Mouse (Mus musculus) urinary bladder, postnatal 25 days (tissue): Measurements from ENCODE around the gene Anks1b.

Experiments
- DNase-seq: peaks from one replicate; pipeline ENCODE4 v3.0.0; 2022; ENCODE audit warnings: low spot score

Gene Anks1b

GRCm38 (mm10) chr10:90863881-90864598 lies 990.7 kb downstream of the Anks1b start:
- DNase-seq, result no peak

DNA sequence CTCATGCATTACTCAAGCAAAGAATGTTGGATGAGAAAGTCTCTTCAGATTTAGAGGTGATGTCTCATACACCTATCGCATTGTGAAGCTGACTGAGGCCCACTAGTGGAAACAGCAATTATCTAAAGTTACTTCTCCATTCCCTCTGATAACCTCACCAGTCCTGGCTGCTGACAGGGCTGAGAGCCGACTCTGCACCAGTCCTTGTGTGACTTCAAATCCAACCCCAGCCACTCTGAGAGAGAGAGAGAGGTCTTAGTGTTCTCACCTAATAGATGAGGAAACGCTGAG lies 991.2 kb downstream of the Anks1b start:
- no peak for DNase-seq

DNA sequence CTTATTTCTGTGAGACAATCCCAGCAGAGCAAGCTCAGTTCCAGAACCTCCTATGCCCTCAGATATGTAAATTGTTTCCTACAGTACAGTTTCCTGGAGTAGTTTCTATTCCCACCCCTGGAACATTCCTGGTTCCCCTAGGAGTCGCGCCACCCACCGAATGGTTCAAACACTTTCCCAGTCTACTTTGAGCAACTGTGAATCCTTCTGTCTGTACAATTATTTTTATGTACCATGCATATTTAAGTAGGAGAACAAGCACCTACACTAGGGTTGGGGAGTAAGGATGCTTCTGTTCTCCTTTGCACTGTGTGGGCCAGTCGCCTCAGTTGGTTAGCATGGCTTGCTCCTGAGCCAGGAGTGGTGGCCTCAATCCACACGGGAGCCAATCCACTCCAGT lies 999.9 kb downstream of the Anks1b start:
- DNase-seq, result no peak

DNA sequence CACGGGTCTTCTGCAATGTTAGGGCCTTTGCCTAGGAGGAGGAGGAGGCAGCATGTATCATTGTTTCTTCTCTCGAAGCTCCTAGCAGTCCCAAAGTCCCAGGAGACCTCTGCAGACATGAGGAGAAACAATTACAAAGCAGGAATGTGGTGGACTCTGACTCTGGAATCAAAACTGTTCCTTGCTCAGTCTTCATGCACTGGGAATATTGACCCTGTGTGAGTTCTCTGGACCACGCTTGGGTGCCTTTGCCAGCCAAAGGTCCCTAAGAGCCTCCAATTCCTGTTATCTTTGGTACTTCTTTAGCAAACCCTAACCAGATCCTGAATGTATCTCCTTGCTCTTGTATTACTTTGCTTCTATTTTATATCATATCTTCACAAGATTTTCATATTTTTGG lies 1000.9 kb downstream of the Anks1b start:
- no peak for DNase-seq

- DNase-seq, result no peak
Observed at GRCm38 (mm10) chr10:90880854-90881560, 1007.7 kb downstream of the Anks1b start.

- no peak for DNase-seq
Observed at GRCm38 (mm10) chr10:90889566-90889965, 1016.3 kb downstream of the Anks1b start.

- DNase-seq, result no peak
Observed at GRCm38 (mm10) chr10:90892728-90893127, 1019.4 kb downstream of the Anks1b start.

GRCm38 (mm10) chr10:90897894-90898293 lies 1024.6 kb downstream of the Anks1b start:
- DNase-seq, result no peak

DNA sequence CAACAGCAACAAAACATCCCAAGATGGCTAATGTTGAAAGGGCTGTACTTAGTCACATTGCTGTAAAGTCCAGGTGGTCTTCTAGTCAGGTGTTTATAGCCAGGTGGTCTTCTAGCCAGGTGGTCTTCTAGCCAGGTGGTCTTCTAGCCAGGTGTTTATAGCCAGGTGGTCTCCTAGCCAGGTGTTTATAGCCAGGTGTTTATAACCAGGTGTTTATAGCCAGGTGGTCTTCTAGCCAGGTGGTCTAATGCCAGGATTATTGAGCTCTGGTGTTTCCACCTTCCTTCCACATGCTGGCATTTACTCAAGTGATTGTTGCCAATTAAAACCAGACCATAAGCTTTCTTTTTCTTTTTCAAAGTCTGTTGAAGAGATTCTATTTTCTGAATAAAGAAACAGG lies 1030.9 kb downstream of the Anks1b start:
- no peak for DNase-seq

DNA sequence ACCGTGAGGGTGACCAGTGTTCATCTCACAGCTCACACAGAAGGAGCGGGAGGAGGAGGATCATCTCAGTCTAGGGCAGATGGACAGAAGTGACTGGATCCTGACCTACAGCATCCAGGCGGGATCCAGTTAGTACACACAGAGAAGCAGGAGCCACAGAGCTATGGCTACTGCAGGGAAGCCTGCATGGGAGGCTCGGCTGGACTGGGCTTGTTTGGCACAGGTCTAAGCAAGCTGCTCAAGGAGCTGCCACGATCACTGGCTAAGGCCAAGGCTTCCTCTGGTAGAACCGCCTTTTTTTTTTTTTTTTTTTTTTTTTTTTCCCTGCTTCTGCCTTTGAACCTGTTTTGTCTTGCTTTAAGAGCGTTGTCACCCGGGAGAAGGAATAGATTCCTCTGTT lies 1034.1 kb downstream of the Anks1b start:
- no peak for DNase-seq

DNA sequence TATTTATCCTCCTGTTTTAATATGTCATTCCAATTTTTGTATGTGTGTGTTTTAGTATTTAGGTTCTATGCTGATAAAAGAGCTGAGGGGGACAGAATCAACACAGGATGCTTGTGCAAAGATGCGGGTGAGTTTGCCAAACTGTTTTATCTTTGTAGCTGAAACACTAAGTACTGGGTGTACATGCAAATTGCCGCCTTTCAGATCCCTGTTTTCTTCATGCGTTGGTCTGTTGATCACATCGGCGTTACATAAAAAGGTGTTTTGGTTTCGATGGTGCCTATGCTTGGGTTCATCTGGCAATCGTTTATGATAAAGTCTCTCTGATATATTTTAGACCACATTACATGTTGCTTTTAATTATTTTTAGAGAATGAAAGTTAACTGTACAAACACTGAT lies 1050.2 kb downstream of the Anks1b start:
- no peak for DNase-seq

GRCm38 (mm10) chr10:90933088-90933487 lies 1059.8 kb downstream of the Anks1b start:
- DNase-seq, result no peak

DNA sequence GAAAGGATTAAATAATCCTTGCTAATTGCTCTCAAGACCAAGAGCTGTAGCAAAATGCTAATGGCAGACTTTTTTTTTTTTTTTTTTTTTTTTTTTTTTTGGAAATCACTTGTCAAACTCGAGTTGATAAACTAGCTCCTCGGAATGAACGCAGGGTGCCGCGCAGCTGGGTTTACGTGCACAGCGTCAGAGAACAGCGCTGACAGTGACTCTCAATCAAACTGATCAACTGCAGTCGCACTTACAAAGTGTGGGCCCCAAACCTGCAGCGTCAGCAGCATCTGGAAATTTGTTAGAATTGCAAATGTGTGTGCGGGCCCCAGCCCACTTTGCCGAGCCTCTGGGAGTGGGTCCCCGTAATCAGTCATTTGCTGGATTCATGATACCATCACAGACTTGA lies 1061.4 kb downstream of the Anks1b start:
- DNase-seq, result no peak

DNA sequence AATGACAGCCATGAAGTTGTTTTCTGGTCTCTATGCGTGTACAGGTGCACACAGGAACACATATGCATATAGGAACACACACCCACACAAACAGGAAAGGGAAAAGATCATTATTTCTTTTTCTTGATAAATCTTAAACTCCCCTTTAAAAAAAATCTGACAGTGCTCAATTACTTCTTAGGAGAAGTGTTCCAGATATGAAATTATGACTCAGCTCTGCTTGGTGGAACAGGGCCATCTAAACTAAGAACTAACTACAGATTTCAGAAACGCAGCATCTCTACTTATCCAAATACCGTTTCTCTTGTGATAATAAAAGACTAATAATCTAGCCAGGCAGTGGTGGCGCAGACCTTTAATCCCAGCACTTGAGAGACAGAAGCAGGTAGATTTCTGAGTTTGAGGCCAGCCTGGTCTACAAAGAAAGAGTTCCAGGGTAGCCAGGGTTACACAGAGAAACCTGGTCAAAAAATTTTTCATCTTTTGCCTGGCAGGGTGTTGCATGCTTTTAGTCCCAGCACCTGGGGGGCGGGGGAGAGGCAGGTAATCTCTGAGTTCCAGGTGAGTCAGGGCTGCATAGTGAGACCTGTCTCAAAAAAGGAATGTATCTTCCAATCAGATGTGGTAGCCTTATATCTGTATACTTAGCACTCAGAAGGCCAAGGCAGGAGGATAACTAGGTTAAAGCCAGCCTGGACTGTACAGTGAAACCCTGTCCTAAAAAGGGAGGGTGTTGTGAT lies 1064.6 kb downstream of the Anks1b start:
- DNase-seq, result no peak

DNA sequence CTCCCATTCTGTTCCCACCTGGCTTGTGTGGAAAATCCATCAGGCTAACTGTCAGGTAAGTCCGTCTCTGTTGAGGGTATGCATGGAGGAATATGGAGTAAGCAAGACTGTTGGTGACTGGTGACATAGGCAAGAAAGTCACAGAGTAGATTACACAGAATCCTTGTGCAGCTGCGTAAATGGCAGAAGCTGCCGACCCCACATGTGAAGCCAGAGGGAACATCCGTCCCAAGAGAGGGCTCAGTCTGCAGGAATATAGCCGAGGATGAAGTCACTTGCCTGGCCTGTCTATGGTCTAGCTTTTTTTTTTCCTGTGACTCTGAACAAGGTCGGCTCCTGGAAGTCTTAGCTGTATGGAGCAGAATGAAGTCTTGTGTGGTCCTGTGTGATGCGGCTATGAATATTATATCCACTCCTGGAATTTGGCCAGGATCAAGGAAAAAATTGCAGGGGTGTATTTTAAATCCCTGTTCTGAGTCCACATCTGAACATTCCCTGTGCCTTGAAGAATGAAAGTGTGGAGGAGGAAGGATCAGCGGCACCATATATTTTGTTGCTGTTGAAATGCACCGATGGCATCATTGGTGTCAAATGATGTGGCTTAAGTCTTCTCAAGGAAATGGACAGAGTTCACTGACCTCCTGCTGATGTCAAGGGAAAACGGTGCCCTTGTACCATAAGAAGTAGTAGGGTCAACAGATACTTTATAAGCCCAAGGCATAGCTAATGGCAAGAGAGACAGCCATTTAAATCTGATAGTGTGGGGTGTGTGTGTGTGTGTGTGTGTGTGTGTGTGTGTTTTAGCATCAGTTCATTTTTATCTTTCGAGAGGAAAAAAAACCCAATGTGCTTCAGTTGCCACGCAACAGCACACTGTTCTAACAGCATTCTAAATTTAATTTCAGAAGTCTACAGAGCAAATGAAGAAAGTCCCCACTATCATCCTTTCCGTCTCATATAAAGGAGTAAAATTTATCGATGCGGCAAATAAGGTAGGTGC lies 1067.5 kb downstream of the Anks1b start:
- no peak for DNase-seq

- DNase-seq, result no peak
Observed at GRCm38 (mm10) chr10:90942001-90942700, 1068.8 kb downstream of the Anks1b start.

DNA sequence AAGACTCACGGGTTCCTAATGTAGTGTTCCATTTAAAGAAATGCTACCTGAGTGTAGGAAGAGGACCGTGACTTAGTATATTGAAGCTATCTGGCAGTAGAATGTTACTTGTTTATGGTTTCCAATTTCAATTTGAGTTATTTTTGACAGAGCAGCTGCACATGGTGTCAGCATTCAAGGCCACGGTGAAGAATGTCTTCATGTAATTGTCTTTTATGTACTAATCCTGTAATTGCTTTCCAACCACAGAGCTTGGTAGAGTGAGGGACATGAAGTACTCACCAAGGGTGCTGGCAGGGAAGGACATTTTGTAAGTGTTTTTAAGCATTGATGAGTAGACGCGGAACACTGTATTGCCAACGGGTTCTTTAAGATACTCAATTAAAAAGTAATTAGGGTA lies 1073.7 kb downstream of the Anks1b start:
- DNase-seq, result no peak

DNA sequence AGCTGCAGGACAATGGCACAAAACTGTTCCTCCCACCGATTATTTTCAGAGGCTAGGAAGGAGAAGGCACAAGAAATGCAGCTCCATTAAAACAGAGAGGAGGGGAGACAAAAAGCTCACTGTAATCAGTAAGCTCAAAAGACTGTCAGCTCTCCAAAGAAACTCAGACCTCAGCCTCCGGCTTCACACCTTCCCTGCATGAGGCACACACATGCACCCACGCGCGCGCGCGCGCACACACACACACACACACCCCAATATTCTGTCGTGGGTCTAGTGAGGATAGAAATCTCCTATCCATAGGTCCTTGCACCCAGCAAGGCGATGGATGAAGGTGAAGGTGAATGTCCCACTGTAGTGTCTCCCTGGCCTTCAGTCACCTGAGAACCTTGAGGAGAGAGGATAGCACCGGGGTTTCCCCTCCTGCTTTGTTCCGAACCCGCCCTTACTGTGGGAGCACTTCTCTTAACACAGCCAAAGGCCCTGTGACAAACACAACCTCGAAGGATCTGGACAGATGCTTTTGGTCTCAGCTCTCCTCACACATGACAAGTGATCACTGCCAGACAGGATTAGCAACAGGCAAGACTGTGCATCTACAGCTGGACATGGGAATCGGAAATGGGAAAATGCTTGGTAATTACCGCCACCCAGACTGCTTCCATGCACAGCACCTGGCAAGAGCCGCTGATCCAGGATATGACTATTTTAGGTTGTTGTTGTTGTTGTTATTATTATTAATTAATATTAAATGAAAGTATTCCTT lies 1074.5 kb downstream of the Anks1b start:
- DNase-seq, result no peak

GRCm38 (mm10) chr10:90953103-90953709 lies 1079.9 kb downstream of the Anks1b start:
- no peak for DNase-seq

GRCm38 (mm10) chr10:90953821-90954220 lies 1080.5 kb downstream of the Anks1b start:
- DNase-seq, result no peak
